Mouse (Mus musculus) cerebellum, adult 2 months (tissue): ENCODE results near the gene Samhd1.

Source experiments
- CTCF ChIP-seq: fragments of 200-500 bp; IDR thresholded peaks from 2 replicates; pipeline ENCODE4 v1.5.1; 2011; ENCODE audit warnings: low read depth, mild to moderate bottlenecking, control low read depth, low read length, moderate library complexity, borderline replicate concordance; ENCODE audit not compliant: insufficient read depth
- POLR2A ChIP-seq: fragments of 200-500 bp; IDR thresholded peaks from 2 replicates; pipeline ENCODE4 v1.6.1; 2011; ENCODE audit warnings: low read length, control low read depth, borderline replicate concordance; ENCODE audit not compliant: insufficient read depth

- no peak for TF ChIP-seq CTCF
- TF ChIP-seq POLR2A = no peak
Measured at GRCm38 (mm10) chr2:157119075-157119474, 16.0 kb downstream of the Samhd1 start.
